Mouse (Mus musculus) intestine, embryonic 16.5 days (tissue): ENCODE measurements around the gene Rnh1. TPM values are rescaled to one million over a fixed set of nuclear protein-coding genes. Genes with fewer than 3 reads are reported as not detected.

ENCODE experiments used
- ATAC-seq: fragments of 200-750 bp; cut with Nextera tagmentation; 2 replicates; pipeline ENCODE4 v1.8.0; 2017; ENCODE audit warnings: moderate TSS enrichment, moderate library complexity
- H3K27ac ChIP-seq: fragments of 300-500 bp; sonication (generic); 2 replicates; pipeline ENCODE4 v1.5.1; 2014; ENCODE audit warnings: mild to moderate bottlenecking, low read length
- H3K27me3 ChIP-seq: fragments of 300-500 bp; sonication (generic); replicated peaks from 2 replicates; pipeline ENCODE4 v1.6.1; 2014; ENCODE audit warnings: low read length, control low read depth, mixed read lengths; ENCODE audit not compliant: control insufficient read depth, insufficient read depth
- H3K36me3 ChIP-seq: fragments of 300-500 bp; sonication (generic); 2 replicates; pipeline ENCODE4 v1.6.1; 2014; ENCODE audit warnings: low read length, control low read depth; ENCODE audit not compliant: control insufficient read depth, insufficient read depth
- H3K4me1 ChIP-seq: fragments of 300-500 bp; sonication (generic); 2 replicates; pipeline ENCODE4 v1.6.1; 2014; ENCODE audit warnings: low read length, control low read depth, mixed read lengths; ENCODE audit not compliant: control insufficient read depth, insufficient read depth
- H3K4me2 ChIP-seq: fragments of 300-500 bp; sonication (generic); 2 replicates; pipeline ENCODE4 v1.6.1; 2014; ENCODE audit warnings: low read depth, low read length, control low read depth
- H3K4me3 ChIP-seq: fragments of 300-500 bp; sonication (generic); 2 replicates; pipeline ENCODE4 v1.5.1; 2014; ENCODE audit warnings: mild to moderate bottlenecking, low read length
- H3K9ac ChIP-seq: fragments of 300-500 bp; sonication (generic); 2 replicates; pipeline ENCODE4 v1.6.1; 2014; ENCODE audit warnings: low read depth, low read length
- H3K9me3 ChIP-seq: fragments of 300-500 bp; sonication (generic); 2 replicates; pipeline ENCODE4 v1.6.1; 2016; ENCODE audit warnings: low read length, control low read depth; ENCODE audit not compliant: control insufficient read depth
- WGBS: fragments of 180-500 bp; shearing (Covaris S2); extraction: QIAGEN DNeasy Blood & Tissue Kit; methylation state at CpG from one replicate; pipeline ENCODE4 v1.1.7; 2014; 5-methylcytosine and 5-hydroxymethylcytosine counted together
- polyA plus RNA-seq: library from polyadenylated mRNA; unstranded; fragments of >200 nt; fragmentation: Nextera tagmentation; extraction: Ambion mirVana; gene quantifications from 2 replicates; pipeline ENCODE4 v1.2.1, GENCODE M21; 2015

The Rnh1 gene
- polyA plus RNA-seq, 1 experiment from 2014 or later: 160 TPM

- Histone ChIP-seq H3K27ac (no peak overlapping the region), H3K9me3 (no peaks in the 10 kb centered on the region), H3K4me3 (no peak overlapping the region), H3K36me3 (no peaks in the 10 kb centered on the region), H3K9ac (no peak overlapping the region), H3K4me1 (peaks cover 16% of the 10 kb centered on the region), H3K4me2 (no peak overlapping the region), H3K27me3 (no peaks in the 10 kb centered on the region)
- ATAC-seq: no peak
- 87% methylated on average over 4 of the region's 4 CpGs for WGBS
These were observed 2.4 kb upstream of the Rnh1 start for GRCm38 (mm10) chr7:141175068-141175467.

GRCm38 (mm10) chr7:141173323-141173850 is 730 bp upstream of the Rnh1 start:
- Histone ChIP-seq H3K4me2 (peak overlapping the region; percentile 78), H3K4me3 (peak overlapping the region; percentile 67), H3K9me3 (no peaks in the 10 kb centered on the region), H3K4me1 (peaks cover 20% of the 10 kb centered on the region), H3K9ac (peak overlapping the region; percentile 83), H3K27me3 (no peaks in the 10 kb centered on the region), H3K36me3 (no peaks in the 10 kb centered on the region), H3K27ac (peak overlapping the region; percentile 92; the same call in 1 of the 2 replicates)
- 72% methylated on average over 5 of the region's 5 CpGs for WGBS
- no peak for ATAC-seq

- Histone ChIP-seq H3K4me2 (no peak overlapping the region), H3K27me3 (no peaks in the 10 kb centered on the region), H3K4me3 (no peak overlapping the region), H3K36me3 (no peaks in the 10 kb centered on the region), H3K27ac (no peak overlapping the region), H3K9me3 (no peaks in the 10 kb centered on the region), H3K9ac (no peak overlapping the region), H3K4me1 (peaks cover 32% of the 10 kb centered on the region)
- no peak for ATAC-seq
These were observed 2.8 kb downstream of the Rnh1 start for GRCm38 (mm10) chr7:141169866-141170265.

- Histone ChIP-seq H3K9me3 (no peaks in the 10 kb centered on the region), H3K36me3 (no peaks in the 10 kb centered on the region), H3K27me3 (no peaks in the 10 kb centered on the region), H3K27ac (no peak overlapping the region), H3K4me3 (no peak overlapping the region), H3K4me2 (peak overlapping the region; percentile 72; the same call in 1 of the 2 replicates), H3K9ac (peak overlapping the region; percentile 26; the same call in 1 of the 2 replicates), H3K4me1 (peaks cover 37% of the 10 kb centered on the region)
- ATAC-seq: no peak
- WGBS: 32% methylated on average over 1 of the region's 1 CpGs
These were observed 3.4 kb downstream of the Rnh1 start for GRCm38 (mm10) chr7:141169300-141169699.

- Histone ChIP-seq H3K4me1 (peaks cover 36% of the 10 kb centered on the region), H3K9ac (peak overlapping the region; percentile 81), H3K9me3 (no peaks in the 10 kb centered on the region), H3K27ac (peak overlapping the region; percentile 80), H3K27me3 (no peaks in the 10 kb centered on the region), H3K36me3 (peaks cover 5% of the 10 kb centered on the region; the same call in 1 of the 2 replicates), H3K4me3 (peak overlapping the region; percentile 61), H3K4me2 (peak overlapping the region; percentile 72)
- WGBS: 1% methylated on average over 22 of the region's 22 CpGs
- ATAC-seq: peak; percentile 64
These were observed 4.1 kb downstream of the Rnh1 start for GRCm38 (mm10) chr7:141168518-141168953.

GRCm38 (mm10) chr7:141167901-141168517 is 4.6 kb downstream of the Rnh1 start:
- peak overlapping the region; percentile 72 for H3K4me2 ChIP-seq
- peak overlapping the region; percentile 80 for H3K27ac ChIP-seq
- no peaks in the 10 kb centered on the region for H3K27me3 ChIP-seq
- ATAC-seq: peak; percentile 10
- H3K9ac ChIP-seq: peak overlapping the region; percentile 81
- WGBS: 9% methylated on average over 7 of the region's 7 CpGs
- peak overlapping the region; percentile 61 for H3K4me3 ChIP-seq
- H3K36me3 ChIP-seq: peaks cover 10% of the 10 kb centered on the region
- H3K4me1 ChIP-seq: peaks cover 30% of the 10 kb centered on the region
- H3K9me3 ChIP-seq: no peaks in the 10 kb centered on the region

- Histone ChIP-seq H3K4me3 (no peak overlapping the region), H3K4me1 (peaks cover 21% of the 10 kb centered on the region), H3K36me3 (peaks cover 25% of the 10 kb centered on the region), H3K9ac (no peak overlapping the region), H3K27ac (no peak overlapping the region), H3K9me3 (no peaks in the 10 kb centered on the region), H3K4me2 (no peak overlapping the region), H3K27me3 (no peaks in the 10 kb centered on the region)
- 60% methylated on average over 6 of the region's 6 CpGs for WGBS
- ATAC-seq: peak; percentile 64
These were observed 7.8 kb downstream of the Rnh1 start for GRCm38 (mm10) chr7:141164850-141165249.

GRCm38 (mm10) chr7:141164397-141164796 is 8.3 kb downstream of the Rnh1 start:
- no peak for ATAC-seq
- Histone ChIP-seq H3K36me3 (peaks cover 25% of the 10 kb centered on the region), H3K27ac (no peak overlapping the region), H3K9ac (0 out of 2 replicates have a peak overlapping the region, but pooled peaks have one; percentile 13), H3K4me2 (no peak overlapping the region), H3K4me1 (peaks cover 21% of the 10 kb centered on the region), H3K4me3 (no peak overlapping the region), H3K9me3 (no peaks in the 10 kb centered on the region), H3K27me3 (no peaks in the 10 kb centered on the region)
- WGBS: 92% methylated on average over 7 of the region's 7 CpGs

GRCm38 (mm10) chr7:141155362-141155761 is 17.3 kb downstream of the Rnh1 start:
- Histone ChIP-seq H3K4me2 (no peak overlapping the region), H3K9ac (no peak overlapping the region), H3K4me3 (no peak overlapping the region), H3K27me3 (no peaks in the 10 kb centered on the region), H3K4me1 (no peaks in the 10 kb centered on the region), H3K36me3 (peaks cover 10% of the 10 kb centered on the region; the same call in 1 of the 2 replicates), H3K27ac (no peak overlapping the region), H3K9me3 (no peaks in the 10 kb centered on the region)
- ATAC-seq: no peak
- WGBS: 83% methylated on average over 9 of the region's 9 CpGs
